Comparison of ENCODE assay signal across 26 mouse cellular contexts in the genomic region with DNA sequence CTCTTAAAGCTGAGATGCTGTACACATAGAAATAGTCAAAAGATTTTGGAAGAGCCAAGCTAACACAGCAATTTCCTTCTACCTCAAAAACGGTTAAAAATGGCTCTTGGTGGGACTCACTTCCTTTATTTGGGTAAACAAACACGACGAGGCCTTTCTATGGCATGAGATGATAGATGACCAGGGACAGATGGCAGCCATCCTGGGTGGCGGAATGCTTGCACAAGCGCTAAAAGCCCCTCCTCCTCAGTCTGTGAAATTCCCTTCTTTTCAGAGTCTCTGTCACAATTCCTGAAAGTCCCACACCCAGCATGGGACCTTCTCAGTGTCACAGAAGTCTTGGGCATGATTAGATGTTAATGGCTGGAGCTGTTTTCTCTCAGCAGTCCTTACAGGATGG. TPM values are rescaled to one million over a fixed set of nuclear protein-coding genes. Genes with fewer than 3 reads are reported as not detected.
A peak's percentile ranks its signal among the peaks of the same experiment; 100 is the strongest.
DNase-seq lines count a peak whose midpoint lies in the region; ATAC-seq and TF ChIP-seq lines count a peak whose summit lies in the region.
"Had no signal": no experiment of that assay in that cellular context is flagged by ENCODE, and none has a peak within 500 bp of the region (broad histone marks: within the 10 kb centered on the region; RNA-seq: fewer than 3 reads in every experiment).

No protein-coding gene starts in this region.

- peaks cover 9% of the 10 kb centered on the region; the same call in 1 of the 2 replicates for H3K4me1 ChIP-seq in lung, embryonic 14.5 days (ENCODE audit: insufficient read depth)
- no peaks in the 10 kb centered on the region; the same call in 1 of the 2 replicates for H3K4me1 ChIP-seq in lung, adult 2 months (ENCODE audit: control insufficient read depth, insufficient read depth, low read length)
- H3K4me1 ChIP-seq in MEL (ENCODE audit: control insufficient read depth in 1 of 2, insufficient read depth in 2 of 2, low read length in 2 of 2): peaks cover 0 to 17% of the 10 kb centered on the region in 2 experiments; a peak in 3 of 4 replicates
- H3K4me1 ChIP-seq in midbrain, embryonic 14.5 days (ENCODE audit: control insufficient read depth, insufficient read depth, low read length): no peaks in the 10 kb centered on the region
- no peaks in the 10 kb centered on the region for H3K4me1 ChIP-seq in forebrain, embryonic 12.5 days
- H3K4me1 ChIP-seq: embryonic facial prominence, embryonic 12.5 days; heart, embryonic 12.5 days; hindbrain, embryonic 13.5 days; limb, embryonic 15.5 days; neural tube, embryonic 13.5 days had no signal

- peak; percentile 76 for DNase-seq in lung, embryonic 14.5 days
- DNase-seq in lung, adult 2 months: no peak
- DNase-seq in MEL (ENCODE audit: low read depth, low spot score): peak; percentile 40
- DNase-seq in lung, postnatal 4 days: peak; percentile 30 to 55
- no peak for DNase-seq in midbrain, embryonic 14.5 days
- DNase-seq in frontal cortex, postnatal 10 days (ENCODE audit: low spot score in 2 of 2): no peak
- DNase-seq: adrenal gland, postnatal 25 days; cerebellum, adult 11 months; cerebellum, postnatal 25 days; gastrocnemius, adult 2 months; heart, postnatal 14 days; layer of hippocampus, postnatal 36 days; right cerebral cortex, postnatal 25 days; thymus, adult 18-20 months had no signal

- peak overlapping the region; percentile 15; the same call in 1 of the 2 replicates for H3K4me2 ChIP-seq in lung, embryonic 14.5 days
- no peak overlapping the region for H3K4me2 ChIP-seq in midbrain, embryonic 14.5 days (ENCODE audit: low read length)
- no peak overlapping the region for H3K4me2 ChIP-seq in forebrain, embryonic 12.5 days
- H3K4me2 ChIP-seq: embryonic facial prominence, embryonic 12.5 days; heart, embryonic 12.5 days; hindbrain, embryonic 13.5 days; kidney, embryonic 15.5 days; limb, embryonic 15.5 days; midbrain, embryonic 11.5 days; neural tube, embryonic 13.5 days; stomach, embryonic 15.5 days had no signal

- H3K27me3 ChIP-seq in lung, embryonic 14.5 days (ENCODE audit: insufficient read depth, low read length): no peaks in the 10 kb centered on the region
- no peaks in the 10 kb centered on the region for H3K27me3 ChIP-seq in MEL (ENCODE audit: control insufficient read depth in 1 of 2, insufficient read depth in 2 of 2, low read length in 2 of 2)
- H3K27me3 ChIP-seq in midbrain, embryonic 14.5 days (ENCODE audit: control insufficient read depth, insufficient read depth, low read length): no peaks in the 10 kb centered on the region
- H3K27me3 ChIP-seq in forebrain, embryonic 12.5 days: peaks cover 4% of the 10 kb centered on the region; the same call in 1 of the 2 replicates
- H3K27me3 ChIP-seq: embryonic facial prominence, embryonic 12.5 days; heart, embryonic 12.5 days; hindbrain, embryonic 13.5 days; kidney, embryonic 15.5 days; limb, embryonic 15.5 days; neural tube, embryonic 13.5 days; stomach, embryonic 15.5 days had no signal

- no peaks in the 10 kb centered on the region for H3K36me3 ChIP-seq in lung, embryonic 14.5 days (ENCODE audit: insufficient read depth)
- peaks cover 0 to 17% of the 10 kb centered on the region in 2 experiments; a peak in 2 of 4 replicates for H3K36me3 ChIP-seq in MEL (ENCODE audit: control insufficient read depth in 1 of 2, insufficient read depth in 2 of 2, low read length in 2 of 2)
- H3K36me3 ChIP-seq in midbrain, embryonic 14.5 days (ENCODE audit: control insufficient read depth, insufficient read depth, low read length): no peaks in the 10 kb centered on the region
- no peaks in the 10 kb centered on the region for H3K36me3 ChIP-seq in forebrain, embryonic 12.5 days (replicated peaks)
- H3K36me3 ChIP-seq: embryonic facial prominence, embryonic 12.5 days; heart, embryonic 12.5 days; hindbrain, embryonic 13.5 days; kidney, embryonic 15.5 days; limb, embryonic 15.5 days; neural tube, embryonic 13.5 days; stomach, embryonic 15.5 days had no signal

- TF ChIP-seq POLR2A in lung, adult 2 months (IDR thresholded peaks at IDR 0.05; ENCODE audit: borderline replicate concordance, extremely low read depth, low read depth, low read length): no peak
- no peak for TF ChIP-seq POLR2A in MEL (IDR thresholded peaks at IDR 0.05; ENCODE audit: control insufficient read depth in 1 of 2, insufficient read depth in 1 of 2, low read depth in 1 of 2, low read length in 2 of 2, poor library complexity in 1 of 2)

- H3K9me3 ChIP-seq in lung, embryonic 14.5 days (ENCODE audit: low read depth, low read length): no peaks in the 10 kb centered on the region
- no peaks in the 10 kb centered on the region for H3K9me3 ChIP-seq in MEL (replicated peaks; ENCODE audit: insufficient read depth, low read length)
- H3K9me3 ChIP-seq in midbrain, embryonic 14.5 days (ENCODE audit: control insufficient read depth, low read length): no peaks in the 10 kb centered on the region
- H3K9me3 ChIP-seq in forebrain, embryonic 12.5 days: no peaks in the 10 kb centered on the region
- H3K9me3 ChIP-seq: embryonic facial prominence, embryonic 12.5 days; heart, embryonic 12.5 days; hindbrain, embryonic 13.5 days; kidney, embryonic 15.5 days; limb, embryonic 15.5 days; neural tube, embryonic 13.5 days; stomach, embryonic 15.5 days had no signal

- TF ChIP-seq EP300 in MEL (IDR thresholded peaks at IDR 0.05; ENCODE audit: low read depth in 1 of 2, low read length in 2 of 2): no peak

- 11% methylated on average over 5 of the region's 5 CpGs for WGBS in lung, embryonic 14.5 days
- 14% methylated on average over 5 of the region's 5 CpGs for WGBS in lung, adult 2 months
- WGBS in midbrain, embryonic 14.5 days: 82% methylated on average over 5 of the region's 5 CpGs
- WGBS in forebrain, embryonic 12.5 days: 83% methylated on average over 5 of the region's 5 CpGs

- 0 out of 2 replicates have a peak overlapping the region, but pooled peaks have one; percentile 36 for H3K27ac ChIP-seq in lung, embryonic 14.5 days (ENCODE audit: low read depth)
- peak overlapping the region; percentile 21; the same call in 1 of the 2 replicates for H3K27ac ChIP-seq in MEL (ENCODE audit: control insufficient read depth, low read depth, low read length)
- no peak overlapping the region for H3K27ac ChIP-seq in midbrain, embryonic 14.5 days (replicated peaks; ENCODE audit: low read depth, low read length)
- H3K27ac ChIP-seq in forebrain, embryonic 12.5 days: no peak overlapping the region
- H3K27ac ChIP-seq: embryonic facial prominence, embryonic 12.5 days; gastrocnemius, adult 2 months; hindbrain, embryonic 13.5 days; kidney, embryonic 15.5 days; limb, embryonic 15.5 days; neural tube, embryonic 13.5 days; stomach, embryonic 15.5 days had no signal

- TF ChIP-seq CTCF in lung, embryonic 14.5 days (IDR thresholded peaks at IDR 0.05; ENCODE audit: low read depth): no peak
- no peak for TF ChIP-seq CTCF in lung, adult 2 months (IDR thresholded peaks at IDR 0.05; ENCODE audit: insufficient read depth, low read length)
- no peak for TF ChIP-seq CTCF in MEL (IDR thresholded peaks at IDR 0.05 in 2 of 3, conservative IDR thresholded peaks at IDR 0.05 in 1 of 3; ENCODE audit: control insufficient read depth in 1 of 3, insufficient read depth in 1 of 3, low read depth in 2 of 3, low read length in 3 of 3, poor library complexity in 1 of 3, severe bottlenecking in 1 of 3)

- H3K79me2 ChIP-seq in MEL (ENCODE audit: control insufficient read depth, insufficient read depth, low read length, poor library complexity): no peaks in the 10 kb centered on the region

- no peak overlapping the region for H3K9ac ChIP-seq in lung, embryonic 14.5 days
- H3K9ac ChIP-seq in MEL (ENCODE audit: control insufficient read depth, low read depth, low read length, poor library complexity, severe bottlenecking): no peak overlapping the region
- H3K9ac ChIP-seq in midbrain, embryonic 14.5 days (replicated peaks; ENCODE audit: low read length): no peak overlapping the region
- H3K9ac ChIP-seq in forebrain, embryonic 12.5 days: no peak overlapping the region
- H3K9ac ChIP-seq: embryonic facial prominence, embryonic 12.5 days; heart, embryonic 12.5 days; hindbrain, embryonic 13.5 days; kidney, embryonic 15.5 days; limb, embryonic 15.5 days; neural tube, embryonic 13.5 days; stomach, embryonic 15.5 days had no signal

- TF ChIP-seq RAD21 in MEL (IDR thresholded peaks at IDR 0.05; ENCODE audit: low read depth, low read length): no peak

- peak; percentile 63 for ATAC-seq in lung, embryonic 14.5 days (ENCODE audit: insufficient read depth)
- peak; percentile 28 for ATAC-seq in common myeloid progenitor, adult 5-6 weeks (replicated peaks; ENCODE audit: low read depth, poor library complexity, severe bottlenecking)
- ATAC-seq in midbrain, embryonic 14.5 days (ENCODE audit: low FRiP score, low TSS enrichment): no peak
- no peak for ATAC-seq in forebrain, embryonic 12.5 days (ENCODE audit: low FRiP score)
- ATAC-seq: forebrain, embryonic 16.5 days; Patski had no signal

- no peak overlapping the region for H3K4me3 ChIP-seq in lung, embryonic 14.5 days (ENCODE audit: low read depth, low read length)
- H3K4me3 ChIP-seq in lung, adult 2 months (replicated peaks; ENCODE audit: extremely low read depth, low read depth, low read length): no peak overlapping the region
- no peak overlapping the region for H3K4me3 ChIP-seq in MEL (ENCODE audit: control insufficient read depth in 1 of 2, insufficient read depth in 1 of 2, low read depth in 2 of 2, low read length in 2 of 2)
- H3K4me3 ChIP-seq in midbrain, embryonic 14.5 days (replicated peaks; ENCODE audit: low read depth, low read length): no peak overlapping the region
- H3K4me3 ChIP-seq in forebrain, embryonic 12.5 days (replicated peaks): no peak overlapping the region
- H3K4me3 ChIP-seq: embryonic facial prominence, embryonic 12.5 days; gastrocnemius, adult 2 months; heart, embryonic 12.5 days; hindbrain, embryonic 13.5 days; kidney, embryonic 15.5 days; limb, embryonic 15.5 days; neural tube, embryonic 13.5 days; stomach, embryonic 15.5 days had no signal

TF ChIP-seq in MEL, 35 proteins besides CTCF, POLR2A, EP300 and RAD21 (continues in another document):
- no peak for TF ChIP-seq ETS1 (IDR thresholded peaks at IDR 0.05; ENCODE audit: low read depth, low read length)
- no peak for TF ChIP-seq NRF1 (IDR thresholded peaks at IDR 0.05; ENCODE audit: insufficient read depth, low read depth, low read length, poor library complexity, severe bottlenecking)
- no peak for TF ChIP-seq SMC3 (IDR thresholded peaks at IDR 0.05; ENCODE audit: low read depth, low read length)
- no peak for TF ChIP-seq CHD2 (IDR thresholded peaks at IDR 0.05; ENCODE audit: low read length)
- TF ChIP-seq MYC (IDR thresholded peaks at IDR 0.05; ENCODE audit: low read depth, low read length): no peak

RNA-seq across cellular contexts. Expression of a gene that starts 59.3 kb away (rescaled TPM):
- polyA plus RNA-seq in lung, embryonic 14.5 days (2014; fragmentation: Nextera tagmentation; extraction: Ambion mirVana): 69.9 and 73.0 TPM in 2 replicates
- polyA plus RNA-seq in lung, adult 2 months (2012; rRNA removed): 11.6 and 14.1 TPM in 2 replicates
- 16.4 and 19.3 TPM in 2 replicates for total RNA-seq in MEL (2012; rRNA removed)
- 10 to 100 TPM; 16.9 to 86.9 TPM for polyA plus RNA-seq in MEL (2012; ENCODE audit: insufficient read depth in 1 of 2, insufficient read length in 2 of 2, low read depth in 1 of 2, low replicate concordance in 2 of 2, missing spikeins in 1 of 2)
- 15.6 and 21.6 TPM in 2 replicates for total RNA-seq in common myeloid progenitor, adult 5-6 weeks (2017)
- polyA plus RNA-seq in midbrain, embryonic 14.5 days (2014; fragmentation: Nextera tagmentation; extraction: Ambion mirVana): 77.1 and 98.6 TPM in 2 replicates
- 56.2 and 62.6 TPM in 2 replicates for polyA plus RNA-seq in forebrain, embryonic 12.5 days (2016; fragmentation: Nextera tagmentation; extraction: Ambion mirVana)

Comparison
In these comparisons a context has a peak if more than half of its experiments do, and no peak if none do; other contexts are left out.
1. DNase-seq: peak in lung, embryonic 14.5 days (single experiment), MEL (single experiment) and lung, postnatal 4 days (2 of 2); none in lung, adult 2 months (single experiment), midbrain, embryonic 14.5 days (single experiment) and frontal cortex, postnatal 10 days (0 of 2).
2. ATAC-seq: peak in lung, embryonic 14.5 days (single experiment) and common myeloid progenitor, adult 5-6 weeks (single experiment); none in midbrain, embryonic 14.5 days (single experiment) and forebrain, embryonic 12.5 days (single experiment).
3. H3K27ac ChIP-seq: peak in lung, embryonic 14.5 days (single experiment) and MEL (single experiment); none in midbrain, embryonic 14.5 days (single experiment) and forebrain, embryonic 12.5 days (single experiment).